Mouse (Mus musculus) stomach, postnatal 0 days (tissue): ENCODE data around the gene Pradc1. TPM values are rescaled to one million over a fixed set of nuclear protein-coding genes. Genes with fewer than 3 reads are reported as not detected.

Experiments used
- ATAC-seq: fragments of 200-750 bp; cut with Nextera tagmentation; 2 replicates; pipeline ENCODE4 v1.8.0; 2017; ENCODE audit not compliant: low FRiP score, low TSS enrichment
- DNase-seq: peaks from one replicate; pipeline ENCODE4 v3.0.0-alpha.2; 2016; ENCODE audit warnings: low spot score
- H3K27ac ChIP-seq: fragments of 300-500 bp; sonication (generic); replicated peaks from 2 replicates; pipeline ENCODE4 v1.5.1; 2014; ENCODE audit warnings: mild to moderate bottlenecking, control low read depth
- H3K27me3 ChIP-seq: fragments of 300-500 bp; sonication (generic); 2 replicates; pipeline ENCODE4 v1.6.1; 2014; ENCODE audit warnings: low read length; ENCODE audit not compliant: control insufficient read depth, insufficient read depth
- H3K36me3 ChIP-seq: fragments of 300-500 bp; sonication (generic); 2 replicates; pipeline ENCODE4 v1.6.1; 2014; ENCODE audit warnings: low read length, mixed read lengths; ENCODE audit not compliant: control insufficient read depth, insufficient read depth
- H3K4me1 ChIP-seq: fragments of 300-500 bp; sonication (generic); replicated peaks from 2 replicates; pipeline ENCODE4 v1.6.1; 2014; ENCODE audit warnings: antibody characterized with exemption; ENCODE audit not compliant: control insufficient read depth, insufficient read depth
- H3K4me2 ChIP-seq: fragments of 300-500 bp; sonication (generic); replicated peaks from 2 replicates; pipeline ENCODE4 v1.6.1; 2014; ENCODE audit warnings: low read depth, mild to moderate bottlenecking, control low read depth, moderate library complexity
- H3K4me3 ChIP-seq: fragments of 300-500 bp; sonication (generic); 2 replicates; pipeline ENCODE4 v1.5.1; 2014; ENCODE audit warnings: low read depth, low read length, control low read depth
- H3K9ac ChIP-seq: fragments of 300-500 bp; sonication (generic); 2 replicates; pipeline ENCODE4 v1.6.1; 2014; ENCODE audit warnings: mild to moderate bottlenecking, low read length, control low read depth, mixed read lengths
- H3K9me3 ChIP-seq: fragments of 300-500 bp; sonication (generic); 2 replicates; pipeline ENCODE4 v1.6.1; 2016; ENCODE audit warnings: low read length; ENCODE audit not compliant: control insufficient read depth
- CTCF ChIP-seq: IDR thresholded peaks from 2 replicates; pipeline ENCODE4 v1.5.1; 2016; ENCODE audit warnings: antibody characterized with exemption, low read depth, mild to moderate bottlenecking, moderate library complexity
- EP300 ChIP-seq: optimal IDR thresholded peaks from 2 replicates; pipeline ENCODE3; 2016; ENCODE audit warnings: antibody characterized with exemption
- WGBS: fragments of 180-500 bp; shearing (Covaris S2); extraction: QIAGEN DNeasy Blood & Tissue Kit; methylation state at CpG from one replicate; pipeline ENCODE4 v1.1.7; 2014; 5-methylcytosine and 5-hydroxymethylcytosine counted together
- polyA plus RNA-seq: library from polyadenylated mRNA; unstranded; fragments of >200 nt; fragmentation: Nextera tagmentation; extraction: Ambion mirVana; gene quantifications from 2 replicates; pipeline ENCODE4 v1.2.1, GENCODE M21; 2015

The Pradc1 gene
- polyA plus RNA-seq, 1 experiment from 2014 or later, result 35.3 TPM

DNA sequence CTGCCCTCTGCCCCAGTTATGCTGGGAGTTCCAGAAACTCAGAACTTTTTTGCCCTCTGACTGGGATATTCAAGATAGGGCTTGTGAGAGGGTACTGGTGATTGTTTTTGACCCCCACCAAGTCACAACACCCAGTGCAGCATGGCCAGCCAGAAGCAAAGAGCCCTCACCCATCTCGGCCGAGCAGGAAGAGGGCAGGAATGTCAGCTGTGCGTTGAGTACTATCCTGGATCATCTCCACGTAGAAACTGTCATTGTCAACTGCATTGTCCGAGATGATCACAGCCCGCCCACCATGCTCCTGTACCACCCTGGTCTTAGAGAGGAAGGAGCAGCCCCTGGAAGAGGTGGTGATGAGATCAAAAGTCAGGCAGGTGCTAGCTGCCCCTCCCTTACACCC lies 4.4 kb downstream of the Pradc1 start:
- Histone ChIP-seq H3K36me3 (peaks cover 5% of the 10 kb centered on the region; the same call in 1 of the 2 replicates), H3K4me2 (no peak overlapping the region), H3K27me3 (no peaks in the 10 kb centered on the region), H3K4me3 (no peak overlapping the region), H3K27ac (no peak overlapping the region), H3K9ac (no peak overlapping the region), H3K9me3 (no peaks in the 10 kb centered on the region), H3K4me1 (no peaks in the 10 kb centered on the region)
- ATAC-seq, result no peak
- 85% methylated on average over 6 of the region's 6 CpGs for WGBS
- TF ChIP-seq CTCF (no peak), EP300 (no peak)
- DNase-seq, result no peak

DNA sequence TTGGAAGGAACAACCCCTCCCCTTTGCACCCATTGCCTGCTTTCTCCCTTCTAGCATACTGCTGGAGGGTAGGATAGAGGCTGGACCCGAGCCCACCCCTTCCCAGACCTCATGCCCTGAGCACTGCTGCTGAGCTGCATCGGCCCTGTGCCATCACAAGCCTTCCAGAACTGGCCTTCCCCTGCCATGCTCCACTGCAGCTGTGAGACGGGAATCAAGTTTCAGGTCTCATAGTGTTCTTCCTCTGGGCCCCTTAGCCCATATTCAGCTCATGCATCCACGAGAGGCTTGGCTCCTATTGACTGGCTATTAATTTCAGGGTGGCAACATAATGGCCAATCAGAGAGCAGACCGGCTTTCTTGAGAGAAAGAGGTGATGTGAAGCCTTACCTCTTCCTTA lies 6.5 kb downstream of the Pradc1 start:
- Histone ChIP-seq H3K27me3 (no peaks in the 10 kb centered on the region), H3K4me2 (no peak overlapping the region), H3K36me3 (peaks cover 5% of the 10 kb centered on the region; the same call in 1 of the 2 replicates), H3K4me1 (no peaks in the 10 kb centered on the region), H3K4me3 (no peak overlapping the region), H3K9ac (no peak overlapping the region), H3K27ac (no peak overlapping the region), H3K9me3 (no peaks in the 10 kb centered on the region)
- TF ChIP-seq EP300, result no peak
- no peak for TF ChIP-seq CTCF
- ATAC-seq (no peak), DNase-seq (no peak)
- 78% methylated on average over 5 of the region's 5 CpGs for WGBS

DNA sequence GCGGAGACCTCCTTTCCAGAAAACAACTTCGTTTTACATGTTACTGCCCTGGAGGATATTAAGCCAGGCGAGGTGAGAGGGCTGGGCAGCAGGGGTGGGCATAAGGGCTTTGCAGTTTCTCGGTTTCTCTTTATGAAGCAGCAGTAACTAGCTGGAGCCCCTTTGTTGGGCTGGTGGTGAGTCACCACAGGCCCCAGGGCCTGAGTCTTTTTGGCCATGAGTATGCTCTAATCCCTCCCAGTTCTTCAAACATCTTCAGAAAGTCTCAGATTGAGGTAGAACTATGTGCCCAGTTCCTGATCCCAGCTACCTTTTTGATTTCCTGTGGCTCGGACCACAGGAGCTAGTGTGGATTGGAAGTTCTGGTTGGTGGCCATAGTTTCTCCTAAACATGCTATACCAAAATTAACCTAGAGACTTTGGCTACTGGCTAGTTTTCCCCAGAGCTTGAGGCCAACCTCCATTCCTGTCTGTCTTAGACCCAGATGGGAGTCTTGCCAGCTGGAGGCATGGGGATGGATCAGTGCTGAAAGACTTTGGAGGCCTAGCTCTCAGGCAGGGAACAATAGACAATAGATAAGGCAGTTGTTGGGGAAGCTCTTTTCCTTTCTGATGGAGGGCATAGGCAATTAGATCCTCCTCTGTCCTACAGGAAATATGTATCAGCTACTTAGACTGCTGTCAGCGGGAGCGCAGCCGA lies 7.4 kb downstream of the Pradc1 start:
- no peak overlapping the region for H3K4me3 ChIP-seq
- TF ChIP-seq EP300 (no peak), CTCF (no peak)
- H3K9me3 ChIP-seq, result no peaks in the 10 kb centered on the region
- DNase-seq, result no peak
- WGBS, result 81% methylated on average over 8 of the region's 8 CpGs
- peaks cover 11% of the 10 kb centered on the region for H3K36me3 ChIP-seq
- no peaks in the 10 kb centered on the region for H3K27me3 ChIP-seq
- H3K4me1 ChIP-seq, result no peaks in the 10 kb centered on the region
- no peak overlapping the region for H3K4me2 ChIP-seq
- no peak overlapping the region; the same call in 1 of the 2 replicates for H3K27ac ChIP-seq
- no peak for ATAC-seq
- no peak overlapping the region for H3K9ac ChIP-seq

DNA sequence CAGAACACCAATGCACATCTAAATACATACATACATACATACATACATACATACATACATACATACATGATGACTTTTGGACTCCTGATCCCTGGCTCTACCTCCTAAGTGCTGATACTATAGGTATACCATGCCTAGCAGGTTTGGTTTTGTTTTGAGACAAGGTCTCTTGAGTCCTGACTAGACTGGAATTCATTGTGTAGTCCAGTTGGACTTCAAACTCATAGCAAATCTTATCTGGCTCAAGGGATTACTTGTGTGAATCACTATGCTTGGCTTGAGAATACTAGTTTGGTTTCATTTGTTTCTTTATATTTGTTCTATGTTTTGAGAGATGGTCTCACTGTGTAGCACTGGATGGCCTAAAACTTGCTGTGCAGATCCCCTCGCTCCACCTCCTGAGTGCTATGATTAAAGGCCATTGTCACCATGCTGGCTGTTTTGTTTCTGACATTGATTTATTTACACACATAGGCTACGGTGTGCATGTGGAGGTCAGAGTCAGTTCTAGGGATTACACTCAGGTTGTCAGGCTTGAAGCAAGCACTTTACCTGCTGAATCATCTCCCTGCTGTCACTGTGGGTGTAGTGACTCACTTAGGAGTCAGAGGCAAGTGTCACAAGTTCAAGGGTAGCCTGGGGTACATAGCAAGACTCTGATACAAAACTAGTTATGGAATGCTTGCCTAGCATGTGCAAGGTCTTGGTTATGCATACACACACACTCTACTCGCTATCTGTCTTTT lies 8.1 kb downstream of the Pradc1 start:
- no peaks in the 10 kb centered on the region for H3K9me3 ChIP-seq
- DNase-seq (peak; percentile 26), ATAC-seq (peak; percentile 79)
- no peak overlapping the region for H3K4me3 ChIP-seq
- no peak overlapping the region; the same call in 1 of the 2 replicates for H3K27ac ChIP-seq
- 59% methylated on average over 3 of the region's 3 CpGs for WGBS
- TF ChIP-seq EP300 (no peak), CTCF (no peak)
- no peaks in the 10 kb centered on the region for H3K4me1 ChIP-seq
- H3K4me2 ChIP-seq, result no peak overlapping the region
- H3K9ac ChIP-seq, result no peak overlapping the region
- no peaks in the 10 kb centered on the region for H3K27me3 ChIP-seq
- peaks cover 12% of the 10 kb centered on the region for H3K36me3 ChIP-seq

DNA sequence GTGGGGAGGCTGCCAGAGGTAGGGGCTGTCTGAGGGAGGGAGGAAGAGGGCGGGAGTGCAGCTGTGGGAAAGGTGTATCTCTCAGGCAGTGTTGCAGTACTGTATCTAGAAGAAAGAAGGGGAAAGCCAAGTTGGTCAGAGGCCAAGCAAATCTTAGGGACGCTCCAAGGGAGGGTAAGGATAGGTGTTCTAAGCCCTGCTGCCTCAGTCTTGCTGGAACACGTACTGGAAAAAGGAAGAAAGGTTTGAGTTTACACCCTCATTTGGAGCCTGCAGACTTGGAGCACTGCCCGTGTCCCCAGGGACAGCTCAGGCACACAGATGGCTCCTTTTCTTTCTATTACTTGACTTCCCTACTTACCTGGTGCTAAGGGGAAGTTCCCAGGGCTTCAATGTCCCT lies 10.6 kb downstream of the Pradc1 start:
- no peak overlapping the region for H3K4me2 ChIP-seq
- no peaks in the 10 kb centered on the region for H3K4me1 ChIP-seq
- 79% methylated on average over 4 of the region's 4 CpGs for WGBS
- no peak overlapping the region for H3K9ac ChIP-seq
- H3K27ac ChIP-seq, result no peak overlapping the region
- no peak overlapping the region for H3K4me3 ChIP-seq
- peaks cover 12% of the 10 kb centered on the region for H3K36me3 ChIP-seq
- H3K9me3 ChIP-seq, result no peaks in the 10 kb centered on the region
- TF ChIP-seq CTCF (no peak), EP300 (no peak)
- ATAC-seq, result no peak
- no peak for DNase-seq
- no peaks in the 10 kb centered on the region for H3K27me3 ChIP-seq

DNA sequence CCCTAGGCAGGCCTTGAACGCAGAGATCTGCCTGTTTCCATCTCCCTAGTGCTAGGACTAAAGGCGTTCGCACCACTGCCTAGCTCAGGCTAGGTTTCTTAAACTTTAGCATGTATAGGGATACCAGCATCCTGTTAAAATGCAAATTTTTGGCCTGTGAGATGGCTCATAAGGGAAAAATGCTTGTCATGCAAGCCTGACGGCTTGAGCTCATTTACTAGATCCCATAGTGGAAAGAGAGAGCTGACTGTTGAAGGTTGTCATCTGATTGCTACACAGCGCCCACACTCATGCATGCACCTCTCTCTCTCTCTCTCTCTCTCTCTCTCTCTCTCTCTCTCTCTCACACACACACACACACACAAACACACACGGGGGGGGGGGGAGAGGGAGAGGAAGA lies 15.1 kb downstream of the Pradc1 start:
- Histone ChIP-seq H3K36me3 (peaks cover 7% of the 10 kb centered on the region; the same call in 1 of the 2 replicates), H3K27ac (no peak overlapping the region), H3K4me2 (no peak overlapping the region), H3K4me3 (no peak overlapping the region), H3K4me1 (no peaks in the 10 kb centered on the region), H3K9ac (no peak overlapping the region), H3K9me3 (no peaks in the 10 kb centered on the region), H3K27me3 (no peaks in the 10 kb centered on the region)
- TF ChIP-seq EP300, result no peak
- no peak for TF ChIP-seq CTCF
- ATAC-seq (no peak), DNase-seq (no peak)
- WGBS, result 87% methylated on average over 5 of the region's 6 CpGs
